Mouse (Mus musculus) midbrain, postnatal 0 days (tissue): Measurements from ENCODE around the gene Myh9. TPM values are rescaled to one million over a fixed set of nuclear protein-coding genes. Genes with fewer than 3 reads are reported as not detected.
A peak's percentile ranks its signal among the peaks of the same experiment; 100 is the strongest.

ENCODE experiments used
- ATAC-seq: fragments of 200-750 bp; cut with Nextera tagmentation; 2 replicates; pipeline ENCODE4 v1.8.0; 2017; ENCODE audit warnings: moderate number of reproducible peaks, mild to moderate bottlenecking, moderate TSS enrichment, moderate library complexity; ENCODE audit not compliant: low FRiP score
- DNase-seq: peaks from one replicate; pipeline ENCODE4 v3.0.0-alpha.2; 2015; ENCODE audit warnings: low spot score
- H3K27ac ChIP-seq: fragments of 300-500 bp; sonication (generic); 2 replicates; pipeline ENCODE4 v1.5.1; 2014; ENCODE audit warnings: low read depth, mild to moderate bottlenecking, low read length, mixed read lengths
- H3K27me3 ChIP-seq: fragments of 300-500 bp; sonication (generic); 2 replicates; pipeline ENCODE4 v1.6.1; 2014; ENCODE audit warnings: low read length, control low read depth, mixed read lengths; ENCODE audit not compliant: insufficient read depth
- H3K36me3 ChIP-seq: fragments of 300-500 bp; sonication (generic); 2 replicates; pipeline ENCODE4 v1.6.1; 2014; ENCODE audit warnings: low read length, control low read depth, mixed read lengths; ENCODE audit not compliant: insufficient read depth
- H3K4me1 ChIP-seq: fragments of 300-500 bp; sonication (generic); 2 replicates; pipeline ENCODE4 v1.6.1; 2014; ENCODE audit warnings: mild to moderate bottlenecking, control low read depth, antibody characterized with exemption, low read length, mixed read lengths; ENCODE audit not compliant: insufficient read depth
- H3K4me2 ChIP-seq: fragments of 300-500 bp; sonication (generic); 2 replicates; pipeline ENCODE4 v1.6.1; 2014; ENCODE audit warnings: low read depth, mild to moderate bottlenecking, low read length, mixed read lengths; ENCODE audit not compliant: poor library complexity, severe bottlenecking
- H3K4me3 ChIP-seq: fragments of 300-500 bp; sonication (generic); 2 replicates; pipeline ENCODE4 v1.5.1; 2014; ENCODE audit warnings: low read depth, mild to moderate bottlenecking, low read length, moderate library complexity
- H3K9ac ChIP-seq: fragments of 300-500 bp; sonication (generic); replicated peaks from 2 replicates; pipeline ENCODE4 v1.6.1; 2014; ENCODE audit warnings: mild to moderate bottlenecking, low read length, moderate library complexity, mixed read lengths; ENCODE audit not compliant: poor library complexity, severe bottlenecking
- H3K9me3 ChIP-seq: fragments of 300-500 bp; sonication (generic); 2 replicates; pipeline ENCODE4 v1.6.1; 2016; ENCODE audit warnings: low read length, control low read depth
- CTCF ChIP-seq: IDR thresholded peaks from 2 replicates; pipeline ENCODE4 v1.5.1; 2016; ENCODE audit warnings: antibody characterized with exemption, mild to moderate bottlenecking
- WGBS: fragments of 180-500 bp; shearing (Covaris S2); extraction: QIAGEN DNeasy Blood & Tissue Kit; methylation state at CpG from one replicate; pipeline ENCODE4 v1.1.7; 2014; 5-methylcytosine and 5-hydroxymethylcytosine counted together
- polyA plus RNA-seq: library from polyadenylated mRNA; unstranded; fragments of >200 nt; fragmentation: Nextera tagmentation; extraction: Ambion mirVana; gene quantifications from 2 replicates; pipeline ENCODE4 v1.2.1, GENCODE M21; 2015
- total RNA-seq: library from RNA; depleted of rRNA; stranded (reverse); fragments of >200 nt; gene quantifications from 2 replicates; pipeline ENCODE4 v1.2.3, GENCODE M21; 2014

Gene Myh9
- total and polyA plus RNA-seq, 2 experiments from 2014 or later: 8.2 to 26.9 TPM

DNA sequence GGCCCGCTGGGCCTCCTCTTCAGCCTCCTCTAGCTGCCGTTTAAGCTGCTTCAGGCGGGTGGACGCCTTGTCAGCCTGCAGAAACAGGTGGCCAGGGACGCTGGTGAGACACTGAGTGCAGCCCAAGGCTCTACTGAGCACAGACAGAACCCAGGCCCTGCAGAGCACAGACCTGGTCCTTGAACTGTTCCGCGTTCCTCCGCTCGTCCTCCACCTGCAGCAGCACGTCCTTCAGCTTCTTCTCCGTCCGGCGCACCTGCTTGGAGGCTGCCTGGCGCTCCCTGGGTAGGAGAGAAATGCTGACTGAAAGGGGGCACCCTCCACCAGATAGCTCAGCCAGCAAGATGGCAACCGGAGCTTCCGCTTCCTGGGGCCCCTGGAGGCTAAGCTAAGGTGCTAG lies 78.9 kb downstream of the Myh9 start:
- H3K36me3 ChIP-seq: peaks cover 61% of the 10 kb centered on the region
- no peaks in the 10 kb centered on the region for H3K9me3 ChIP-seq
- H3K4me3 ChIP-seq: no peak overlapping the region
- no peak overlapping the region for H3K4me2 ChIP-seq
- H3K27ac ChIP-seq: no peak overlapping the region
- 93% methylated on average over 16 of the region's 16 CpGs for WGBS
- no peak for ATAC-seq
- DNase-seq: no peak
- TF ChIP-seq CTCF: no peak
- H3K4me1 ChIP-seq: no peaks in the 10 kb centered on the region
- no peak overlapping the region for H3K9ac ChIP-seq
- no peaks in the 10 kb centered on the region for H3K27me3 ChIP-seq

DNA sequence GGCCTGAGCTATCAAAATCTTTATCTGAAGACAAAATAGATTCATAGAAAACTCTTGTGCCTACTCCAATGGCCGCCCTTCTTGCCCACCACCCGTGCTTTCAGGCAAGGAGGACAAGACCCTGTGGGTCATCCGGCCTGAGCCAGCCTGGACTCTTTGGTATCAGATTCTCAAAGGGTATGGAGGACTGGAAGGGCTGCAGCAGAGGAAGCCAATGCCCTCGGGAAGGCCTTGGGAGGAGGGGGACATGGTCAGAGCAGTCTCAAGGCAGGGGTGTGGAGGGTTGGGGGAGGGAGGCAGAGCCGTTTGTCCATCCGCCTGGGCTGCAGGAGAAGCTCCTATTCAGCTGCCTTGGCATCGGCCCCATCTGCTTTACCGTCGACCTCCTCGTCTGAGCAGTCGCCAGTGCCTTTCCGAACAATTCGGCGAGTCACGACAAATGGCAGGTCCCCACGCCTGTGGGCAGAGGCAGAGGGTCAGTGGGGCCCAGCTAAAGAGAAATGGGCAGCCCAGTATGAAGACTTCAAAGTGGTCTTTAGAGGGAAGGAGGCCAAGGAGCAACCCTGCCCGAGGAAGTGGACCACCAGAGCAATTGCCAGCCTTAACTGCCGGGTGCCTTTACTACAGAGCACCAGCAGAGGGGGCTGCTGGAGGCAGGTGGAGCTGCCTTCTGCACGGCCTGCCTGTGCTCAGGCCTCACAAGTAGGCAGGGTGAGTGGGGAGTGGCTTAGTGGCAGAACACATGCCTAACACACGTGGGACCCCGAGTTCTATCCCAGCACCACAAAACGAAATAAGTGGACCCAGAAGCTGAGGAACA lies 80.2 kb downstream of the Myh9 start:
- peak; percentile 76 for TF ChIP-seq CTCF
- no peaks in the 10 kb centered on the region for H3K4me1 ChIP-seq
- no peak overlapping the region for H3K4me2 ChIP-seq
- 75% methylated on average over 22 of the region's 22 CpGs for WGBS
- no peak for ATAC-seq
- H3K36me3 ChIP-seq: peaks cover 52% of the 10 kb centered on the region
- no peak overlapping the region for H3K4me3 ChIP-seq
- H3K9me3 ChIP-seq: no peaks in the 10 kb centered on the region
- peak; percentile 55 for DNase-seq
- no peaks in the 10 kb centered on the region for H3K27me3 ChIP-seq
- no peak overlapping the region for H3K9ac ChIP-seq
- H3K27ac ChIP-seq: no peak overlapping the region

- no peaks in the 10 kb centered on the region for H3K27me3 ChIP-seq
- H3K9me3 ChIP-seq: no peaks in the 10 kb centered on the region
- peaks cover 45% of the 10 kb centered on the region for H3K36me3 ChIP-seq
- no peaks in the 10 kb centered on the region for H3K4me1 ChIP-seq
- H3K4me3 ChIP-seq: no peak overlapping the region
- WGBS: 92% methylated on average over 7 of the region's 7 CpGs
- H3K9ac ChIP-seq: no peak overlapping the region
- ATAC-seq (no peak), DNase-seq (no peak)
- no peak for TF ChIP-seq CTCF
- no peak overlapping the region for H3K27ac ChIP-seq
- no peak overlapping the region for H3K4me2 ChIP-seq
Measured at GRCm38 (mm10) chr15:77761083-77761482, 80.9 kb downstream of the Myh9 start.

DNA sequence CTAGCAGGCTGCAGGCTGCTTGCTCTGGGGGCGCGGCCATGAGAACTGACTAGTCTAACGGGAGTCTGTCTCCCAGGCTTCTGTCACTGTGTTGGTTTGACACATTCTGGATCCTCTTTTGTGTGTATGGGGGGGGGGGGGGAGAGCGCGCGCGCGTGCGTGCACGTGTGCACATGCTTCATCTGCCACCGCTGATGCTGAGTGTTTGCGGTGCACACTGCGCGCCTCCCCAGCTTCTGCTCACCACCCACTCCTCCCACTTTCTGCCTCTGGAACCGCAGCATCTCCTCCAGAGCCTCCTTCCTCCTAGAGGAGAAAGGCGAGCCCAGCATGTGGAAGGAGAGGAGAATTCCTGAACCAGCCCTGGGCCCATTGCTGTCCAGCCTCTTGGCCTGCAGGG lies 81.9 kb downstream of the Myh9 start:
- TF ChIP-seq CTCF: no peak
- 94% methylated on average over 13 of the region's 16 CpGs for WGBS

DNA sequence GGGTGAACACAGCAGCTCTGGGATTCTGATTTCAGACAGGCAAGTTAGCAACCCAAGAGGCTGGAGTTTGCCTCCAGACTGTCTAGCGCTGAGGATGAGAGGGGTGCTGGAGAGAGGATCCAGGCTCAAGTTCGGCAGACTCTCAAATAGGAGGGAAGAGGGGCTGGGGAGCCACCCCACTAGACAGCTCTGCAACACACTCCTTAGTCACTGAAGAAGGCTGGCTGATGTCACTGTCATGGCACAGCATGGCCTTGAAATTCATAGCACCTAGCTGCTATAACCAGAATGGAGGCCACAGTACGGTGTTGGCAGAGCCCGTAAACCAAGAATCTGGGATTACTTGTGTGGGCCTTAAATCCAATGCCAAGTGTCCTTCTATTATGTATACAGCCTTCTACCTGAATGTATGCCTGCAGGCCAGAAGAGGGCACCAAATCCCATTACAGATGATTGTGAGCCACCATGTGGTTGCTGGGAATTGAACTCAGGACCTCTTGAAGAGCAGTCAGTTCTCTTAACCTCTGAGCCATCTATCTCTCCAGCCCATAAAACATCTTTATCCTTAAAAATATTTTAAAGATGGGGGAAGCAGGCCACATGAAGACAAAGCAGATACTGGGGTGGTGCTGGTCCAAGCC lies 84.3 kb downstream of the Myh9 start:
- H3K27ac ChIP-seq: no peak overlapping the region
- no peaks in the 10 kb centered on the region for H3K9me3 ChIP-seq
- H3K9ac ChIP-seq: no peak overlapping the region
- ATAC-seq: no peak
- H3K4me1 ChIP-seq: no peaks in the 10 kb centered on the region
- no peak overlapping the region for H3K4me3 ChIP-seq
- peak; percentile 33; the same call in 1 of the 2 replicates for TF ChIP-seq CTCF
- H3K4me2 ChIP-seq: no peak overlapping the region
- no peaks in the 10 kb centered on the region for H3K27me3 ChIP-seq
- 89% methylated on average over 4 of the region's 4 CpGs for WGBS
- no peak for DNase-seq
- H3K36me3 ChIP-seq: peaks cover 14% of the 10 kb centered on the region

More for the DNA sequence above, 81.9 kb downstream of the Myh9 start:
- no peaks in the 10 kb centered on the region for H3K4me1 ChIP-seq
- H3K4me2 ChIP-seq: no peak overlapping the region
- no peak overlapping the region for H3K4me3 ChIP-seq
- H3K36me3 ChIP-seq: peaks cover 35% of the 10 kb centered on the region
- no peak overlapping the region for H3K27ac ChIP-seq
- DNase-seq: no peak
- no peaks in the 10 kb centered on the region for H3K27me3 ChIP-seq
- no peak overlapping the region for H3K9ac ChIP-seq
- H3K9me3 ChIP-seq: no peaks in the 10 kb centered on the region
- ATAC-seq: no peak

- TF ChIP-seq CTCF: peak; percentile 92
- Histone ChIP-seq H3K4me1 (no peaks in the 10 kb centered on the region), H3K4me3 (no peak within 1 kb of the TSS), H3K27ac (no peak within 1 kb of the TSS), H3K27me3 (no peaks in the 10 kb centered on the region), H3K9ac (no peak within 1 kb of the TSS), H3K4me2 (no peak within 1 kb of the TSS), H3K36me3 (0 out of 2 replicates have a peak, but pooled peaks cover 7% of the 10 kb centered on the region), H3K9me3 (no peaks in the 10 kb centered on the region)
- ATAC-seq: no peak
- WGBS: 9% methylated on average over 9 of the region's 9 CpGs
- DNase-seq: peak; percentile 58
Measured at GRCm38 (mm10) chr15:77756848-77757247, 85.1 kb downstream of the Myh9 start, which contains the start of gene Apol8. TSS of gene Apol8 (minus strand) at chr15:77757003.
